Mouse (Mus musculus): ENCODE data around the gene Olfr1.

The Olfr1 gene

GRCm38 (mm10) chr11:73399514-73399913 is at the start of gene Olfr1:
Olfr1 (minus strand) TSS chr11:73399614.
- DNase-seq (ENCODE audit: low spot score in 2 of 2): no peak

- no peak for DNase-seq (ENCODE audit: low spot score in 2 of 2)
These were observed 29.0 kb upstream of the Olfr1 start, which contains the start of gene Olfr378 for GRCm38 (mm10) chr11:73428377-73428776. Olfr378 (minus strand) TSS chr11:73428477.

- DNase-seq (ENCODE audit: low spot score in 2 of 2): no peak
These were observed 4.0 kb downstream of the Olfr1 start for GRCm38 (mm10) chr11:73395374-73395773.

- no peak for DNase-seq (ENCODE audit: low spot score in 2 of 2)
These were observed 28.5 kb downstream of the Olfr1 start, which contains the start of gene Olfr376 for GRCm38 (mm10) chr11:73370946-73371345. Olfr376 (plus strand) TSS chr11:73371246.

GRCm38 (mm10) chr11:73350483-73350882 is 48.9 kb downstream of the Olfr1 start, which contains the start of gene Olfr20:
Olfr20 (plus strand) TSS chr11:73350783.
- no peak for DNase-seq (ENCODE audit: low spot score in 2 of 2)

Measured in right cerebral cortex, adult 2 months (tissue).